Mouse (Mus musculus) midbrain, embryonic 11.5 days (tissue): Measurements from ENCODE around the gene Atad3a. TPM values are rescaled to one million over a fixed set of nuclear protein-coding genes. Genes with fewer than 3 reads are reported as not detected.

Source experiments
- ATAC-seq: fragments of 200-750 bp; cut with Nextera tagmentation; 2 replicates; pipeline ENCODE4 v1.8.0; 2017; ENCODE audit warnings: moderate TSS enrichment, moderate library complexity; ENCODE audit not compliant: low FRiP score
- DNase-seq: peaks from one replicate; pipeline ENCODE4 v3.0.0; 2015; ENCODE audit warnings: low spot score; ENCODE audit errors: missing footprints
- H3K27ac ChIP-seq: fragments of 300-500 bp; sonication (generic); 2 replicates; pipeline ENCODE4 v1.5.1; 2014; ENCODE audit warnings: low read depth, low read length
- H3K27me3 ChIP-seq: fragments of 300-500 bp; sonication (generic); 2 replicates; pipeline ENCODE4 v1.6.1; 2014; ENCODE audit warnings: mild to moderate bottlenecking, low read length, moderate library complexity, mixed read lengths; ENCODE audit not compliant: control insufficient read depth, insufficient read depth
- H3K36me3 ChIP-seq: fragments of 300-500 bp; sonication (generic); 2 replicates; pipeline ENCODE4 v1.6.1; 2014; ENCODE audit warnings: mild to moderate bottlenecking, low read length, moderate library complexity, mixed read lengths; ENCODE audit not compliant: control insufficient read depth, insufficient read depth
- H3K4me1 ChIP-seq: fragments of 300-500 bp; sonication (generic); 2 replicates; pipeline ENCODE4 v1.6.1; 2014; ENCODE audit warnings: low read length; ENCODE audit not compliant: control insufficient read depth, insufficient read depth
- H3K4me2 ChIP-seq: fragments of 300-500 bp; sonication (generic); 2 replicates; pipeline ENCODE4 v1.6.1; 2014; ENCODE audit warnings: mild to moderate bottlenecking, moderate library complexity
- H3K4me3 ChIP-seq: fragments of 300-500 bp; sonication (generic); 2 replicates; pipeline ENCODE4 v1.5.1; 2014; ENCODE audit warnings: low read depth, low read length
- H3K9ac ChIP-seq: fragments of 300-500 bp; sonication (generic); 2 replicates; pipeline ENCODE4 v1.6.1; 2014; ENCODE audit warnings: low read length
- H3K9me3 ChIP-seq: fragments of 300-500 bp; sonication (generic); 2 replicates; pipeline ENCODE4 v1.6.1; 2016; ENCODE audit warnings: low read length; ENCODE audit not compliant: control insufficient read depth
- WGBS: fragments of 180-500 bp; shearing (Covaris S2); extraction: QIAGEN DNeasy Blood & Tissue Kit; methylation state at CpG from one replicate; pipeline ENCODE4 v1.1.7; 2014; 5-methylcytosine and 5-hydroxymethylcytosine counted together
- microRNA-seq: library from miRNA; unstranded; fragments of <30 nt; microRNA quantifications from one replicate; pipeline ENCODE4, GENCODE M21; 2017
- polyA plus RNA-seq: library from polyadenylated mRNA; unstranded; fragments of >200 nt; fragmentation: Nextera tagmentation; extraction: Ambion mirVana; gene quantifications from 2 replicates; pipeline ENCODE4 v1.2.1, GENCODE M21; 2014

Gene Atad3a
- polyA plus RNA-seq, 1 experiment from 2014 or later, result 84.5 TPM

GRCm38 (mm10) chr4:155694111-155694481 is 66.8 kb downstream of the Atad3a start, which contains the start of gene Fndc10:
TSS of gene Fndc10 (plus strand) at chr4:155694342.
- Histone ChIP-seq H3K4me1 (0 out of 2 replicates have a peak, but pooled peaks cover 4% of the 10 kb centered on the region), H3K27me3 (peaks cover 15% of the 10 kb centered on the region), H3K27ac (no peak within 1 kb of the TSS), H3K9ac (peak within 1 kb of the TSS; percentile 74), H3K36me3 (no peaks in the 10 kb centered on the region), H3K4me2 (peak within 1 kb of the TSS; percentile 90), H3K4me3 (peak within 1 kb of the TSS; percentile 70), H3K9me3 (no peaks in the 10 kb centered on the region)
- peak; percentile 94 for DNase-seq
- 2% methylated on average over 27 of the region's 47 CpGs for WGBS
- peak; percentile 78 for ATAC-seq

DNA sequence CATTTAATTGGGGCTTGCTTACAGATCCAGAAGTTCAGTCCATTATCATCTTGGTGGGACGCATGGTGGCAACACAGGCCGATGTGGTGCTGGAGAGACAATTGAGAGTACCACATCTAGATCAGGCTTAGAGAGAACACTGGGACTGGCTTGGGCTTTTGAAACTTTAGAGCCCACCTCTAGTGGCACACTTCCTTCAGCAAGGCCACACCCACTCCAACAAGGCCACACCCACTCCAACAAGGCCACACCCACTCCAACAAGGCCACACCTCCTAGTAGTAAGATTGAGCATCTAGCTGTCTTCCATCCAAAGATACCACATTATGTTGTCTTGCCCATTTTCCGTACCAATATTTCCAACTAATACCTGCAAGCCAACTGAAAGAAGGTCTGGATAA is 68.5 kb downstream of the Atad3a start:
- Histone ChIP-seq H3K27ac (no peak overlapping the region), H3K9me3 (no peaks in the 10 kb centered on the region), H3K9ac (no peak overlapping the region), H3K4me3 (no peak overlapping the region), H3K27me3 (peaks cover 15% of the 10 kb centered on the region), H3K4me2 (no peak overlapping the region), H3K4me1 (0 out of 2 replicates have a peak, but pooled peaks cover 4% of the 10 kb centered on the region), H3K36me3 (no peaks in the 10 kb centered on the region)
- WGBS, result 95% methylated on average over 3 of the region's 3 CpGs
- ATAC-seq (no peak), DNase-seq (no peak)

Small RNA genes lying within 50 kb of the gene (microRNA-seq; reads per million reads assigned to microRNA genes)
- not detected for gene Gm27743

Other genes with a start within 250 kb of the Atad3a start
- 98.3 and 99.8 TPM in 2 replicates for gene Nadk, start 198.7 kb downstream of the Atad3a start, polyA plus RNA-seq
- 18.0 and 18.1 TPM in 2 replicates for gene Slc35e2, start 159.7 kb downstream of the Atad3a start, polyA plus RNA-seq
- gene Cdk11b, start 136.2 kb downstream of the Atad3a start, polyA plus RNA-seq, result 72.9 and 83.6 TPM in 2 replicates
- gene Gm10563, start 115.7 kb downstream of the Atad3a start, polyA plus RNA-seq, result not detected in 2 replicates
- gene Mmp23, start 107.7 kb downstream of the Atad3a start, polyA plus RNA-seq, result 2.5 and 4.1 TPM in 2 replicates
- 11.8 and 12.8 TPM in 2 replicates for gene Mib2, start 91.9 kb downstream of the Atad3a start, polyA plus RNA-seq
- gene Fndc10, start 66.8 kb downstream of the Atad3a start, polyA plus RNA-seq, result 1.3 and 1.5 TPM in 2 replicates
- gene Ssu72, start 56.3 kb downstream of the Atad3a start, polyA plus RNA-seq, result 147 and 155 TPM in 2 replicates
- gene Tmem240, start 26.3 kb downstream of the Atad3a start, polyA plus RNA-seq, result 0.69 and 0.96 TPM in 2 replicates
- 9.1 and 9.9 TPM in 2 replicates for gene Vwa1, start 13.6 kb upstream of the Atad3a start, polyA plus RNA-seq
- 0.14 and 0.21 TPM in 2 replicates for gene Tmem88b, start 24.8 kb upstream of the Atad3a start, polyA plus RNA-seq
- gene Ankrd65, start 29.3 kb upstream of the Atad3a start, polyA plus RNA-seq, result not detected in 2 replicates
- gene Mrpl20, start 41.8 kb upstream of the Atad3a start, polyA plus RNA-seq, result 225 and 243 TPM in 2 replicates
- 146 and 157 TPM in 2 replicates for gene Ccnl2, start 51.4 kb upstream of the Atad3a start, polyA plus RNA-seq
- 113 and 128 TPM in 2 replicates for gene Aurkaip1, start 70.2 kb upstream of the Atad3a start, polyA plus RNA-seq
- 37.7 and 41.9 TPM in 2 replicates for gene Mxra8, start 78.6 kb upstream of the Atad3a start, polyA plus RNA-seq
- 8.6 and 10.7 TPM in 2 replicates for gene Dvl1, start 86.3 kb upstream of the Atad3a start, polyA plus RNA-seq
- gene Tas1r3, start 102.3 kb upstream of the Atad3a start, polyA plus RNA-seq, result 0.34 and 0.59 TPM in 2 replicates
- 24.7 and 24.8 TPM in 2 replicates for gene Cptp, start 108.3 kb upstream of the Atad3a start, polyA plus RNA-seq
- gene Ints11, start 108.5 kb upstream of the Atad3a start, polyA plus RNA-seq, result 102 and 103 TPM in 2 replicates
- gene Pusl1, start 130.7 kb upstream of the Atad3a start, polyA plus RNA-seq, result 37.2 and 39.4 TPM in 2 replicates
- gene Acap3, start 130.7 kb upstream of the Atad3a start, polyA plus RNA-seq, result 25.6 and 27.5 TPM in 2 replicates
- 148 and 158 TPM in 2 replicates for gene Ube2j2, start 182.7 kb upstream of the Atad3a start, polyA plus RNA-seq
- gene C1qtnf12, start 201.2 kb upstream of the Atad3a start, polyA plus RNA-seq, result 19.8 and 20.4 TPM in 2 replicates
- 17.2 and 18.8 TPM in 2 replicates for gene B3galt6, start 231.6 kb upstream of the Atad3a start, polyA plus RNA-seq
- gene Sdf4, start 231.8 kb upstream of the Atad3a start, polyA plus RNA-seq, result 130 and 136 TPM in 2 replicates